Mouse (Mus musculus): ENCODE data around the gene Gpr22. TPM values are rescaled to one million over a fixed set of nuclear protein-coding genes. Genes with fewer than 3 reads are reported as not detected.

Gpr22 gene
- polyA plus RNA-seq, 1 experiment = not detected

DNA sequence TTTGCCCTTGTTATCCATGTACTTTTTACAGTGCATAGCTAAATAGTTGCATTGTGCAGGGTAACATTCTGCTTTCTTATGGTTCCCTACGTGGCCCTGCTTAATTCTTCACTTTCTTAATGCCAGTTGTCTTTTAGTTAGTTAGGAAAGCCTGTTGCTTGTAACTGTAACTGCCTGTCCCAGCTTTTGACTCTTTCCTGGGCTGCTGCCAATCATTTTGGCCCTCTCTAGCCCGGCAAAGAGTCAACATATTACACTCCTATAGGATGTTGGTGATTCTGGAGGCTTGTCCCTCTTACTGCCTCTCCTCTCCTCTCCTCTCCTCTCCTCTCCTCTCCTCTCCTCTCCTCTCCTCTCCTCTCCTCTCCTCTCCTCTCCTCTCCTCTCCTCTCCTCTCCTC is 7.6 kb downstream of the Gpr22 start:
- TF ChIP-seq GATA1 (IDR thresholded peaks at IDR 0.05; ENCODE audit: low read length) = no peak

DNA sequence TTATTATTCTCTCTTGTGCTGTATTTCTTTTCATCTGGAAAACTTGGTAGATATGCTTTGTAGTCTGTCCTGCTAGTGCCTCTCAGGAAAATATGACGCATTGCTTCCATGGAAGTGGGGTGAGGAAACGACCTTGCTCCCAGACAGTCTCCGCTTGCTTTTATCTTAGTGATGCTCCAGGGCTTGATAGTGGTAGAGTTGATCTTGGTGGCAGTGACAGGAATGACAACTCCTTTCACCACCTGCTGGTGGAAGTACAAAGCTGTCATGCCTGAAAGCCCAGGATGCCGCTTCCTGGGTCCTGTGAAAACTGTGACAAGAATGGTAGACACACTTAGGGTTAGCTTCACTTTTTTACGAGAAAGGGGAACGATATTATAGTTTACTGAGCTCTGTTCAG is 9.8 kb downstream of the Gpr22 start:
- TF ChIP-seq GATA1 (IDR thresholded peaks at IDR 0.05; ENCODE audit: low read length) = no peak

DNA sequence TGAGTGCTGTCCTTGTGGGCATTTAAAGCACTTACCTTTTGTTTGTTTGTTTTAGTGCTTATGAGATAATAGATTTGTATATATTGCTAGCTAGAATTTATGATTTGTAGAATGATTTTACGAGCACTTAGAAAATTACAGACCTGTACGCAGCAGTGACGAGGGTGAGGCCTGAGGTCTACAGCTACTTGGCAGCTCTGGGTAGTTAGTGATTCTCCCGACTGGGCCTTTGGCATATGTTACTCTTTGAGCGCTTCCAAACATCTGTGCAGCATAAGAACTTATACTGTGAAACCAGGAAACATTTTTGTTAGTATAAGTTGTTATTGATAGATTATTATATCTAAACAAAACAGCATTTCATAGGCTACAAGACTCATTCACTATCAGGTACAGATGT is 12.3 kb downstream of the Gpr22 start:
- no peak for TF ChIP-seq GATA1 (IDR thresholded peaks at IDR 0.05; ENCODE audit: low read length)

DNA sequence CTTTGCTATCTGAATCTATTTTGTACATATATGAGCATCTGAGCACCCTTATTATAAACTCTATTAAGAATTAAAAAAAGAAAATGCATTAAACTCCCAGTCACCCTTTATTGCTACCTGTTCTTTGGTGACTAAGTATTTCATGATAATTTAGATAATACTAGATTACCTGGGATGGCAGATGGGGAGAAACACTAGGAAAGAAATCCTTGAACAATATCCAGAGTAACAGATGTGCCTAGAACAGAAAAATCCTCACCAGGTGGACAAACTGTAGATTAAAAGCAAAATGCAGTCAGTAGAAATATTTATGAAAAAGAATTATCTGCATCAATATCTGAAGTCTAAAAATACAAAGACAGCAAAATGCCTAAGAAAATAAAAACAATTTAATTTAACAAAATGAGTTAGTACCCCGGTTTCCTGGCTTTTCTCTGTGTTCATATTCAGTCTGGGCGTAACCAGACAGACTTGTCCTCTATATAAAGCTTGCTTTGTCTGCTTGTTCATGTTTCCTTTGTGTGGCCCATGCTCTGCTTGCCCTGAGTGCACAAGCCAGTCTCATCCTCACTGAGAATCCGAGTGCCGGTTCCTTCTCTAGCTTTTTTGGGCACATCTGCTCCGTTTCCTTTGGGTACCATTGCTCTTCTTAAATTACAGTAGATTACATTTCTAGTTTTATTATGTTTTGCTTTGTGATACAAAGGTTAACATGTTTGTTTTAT is 13.0 kb downstream of the Gpr22 start:
- TF ChIP-seq GATA1 (IDR thresholded peaks at IDR 0.05; ENCODE audit: low read length) = no peak

DNA sequence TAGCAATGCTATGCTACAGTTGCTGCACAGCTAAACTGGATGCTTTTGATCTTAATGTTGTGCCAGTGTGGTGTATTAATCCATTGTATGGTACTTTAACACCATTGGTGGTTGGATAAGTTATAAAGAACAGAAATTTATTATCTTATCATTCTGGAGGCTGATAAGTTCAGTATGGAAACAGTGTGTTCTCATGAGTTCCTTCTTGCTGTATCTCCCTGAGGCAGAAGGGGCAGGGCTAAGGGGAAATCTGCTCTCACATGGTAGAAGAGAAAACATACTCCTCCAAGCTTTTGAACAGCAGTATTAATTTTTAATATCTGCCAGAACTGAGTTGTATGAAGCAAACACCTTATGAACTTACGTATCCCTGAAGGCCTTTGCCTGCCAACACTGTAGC is 20.5 kb downstream of the Gpr22 start:
- no peak for TF ChIP-seq GATA1 (IDR thresholded peaks at IDR 0.05; ENCODE audit: low read length)

DNA sequence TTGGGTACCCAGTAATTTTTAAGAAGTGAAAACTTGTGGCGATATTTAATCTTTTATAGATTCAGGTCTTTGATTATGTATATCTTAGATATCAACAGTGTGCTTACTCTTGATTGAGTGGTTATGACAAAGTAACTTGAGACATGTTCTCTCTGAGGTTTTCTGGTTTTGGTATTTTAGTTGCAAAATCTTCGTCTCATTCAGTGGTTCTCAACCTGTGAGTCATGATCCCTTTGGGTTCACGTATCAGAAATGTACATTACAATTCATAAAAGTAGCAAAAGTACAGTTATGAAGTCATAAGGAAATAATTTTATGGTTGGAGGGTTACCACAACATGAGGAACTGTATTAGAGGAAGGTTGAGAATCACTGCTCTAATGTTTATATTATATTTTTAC is 27.1 kb downstream of the Gpr22 start:
- TF ChIP-seq GATA1 (IDR thresholded peaks at IDR 0.05; ENCODE audit: low read length) = no peak

DNA sequence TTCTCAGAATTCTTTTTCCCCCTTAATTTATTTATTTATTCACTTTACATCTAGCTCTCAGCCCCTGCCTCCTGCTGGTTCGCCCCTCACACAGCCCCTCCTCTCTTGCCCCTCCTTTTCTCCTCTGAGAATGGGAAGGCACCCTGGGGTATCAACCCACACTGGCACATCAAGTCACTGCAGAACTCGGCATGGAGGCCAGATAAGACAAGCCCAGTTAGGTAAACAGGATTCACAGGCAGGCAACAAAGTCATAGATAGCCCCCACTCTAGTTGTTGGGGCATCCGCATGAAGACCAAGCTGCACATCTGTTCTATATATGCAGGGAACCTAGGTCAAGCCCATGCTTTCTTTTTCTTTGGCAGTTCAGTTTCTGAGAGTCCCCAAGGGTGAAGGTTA is 46.6 kb downstream of the Gpr22 start:
- no peak for TF ChIP-seq GATA1 (IDR thresholded peaks at IDR 0.05; ENCODE audit: low read length)

DNA sequence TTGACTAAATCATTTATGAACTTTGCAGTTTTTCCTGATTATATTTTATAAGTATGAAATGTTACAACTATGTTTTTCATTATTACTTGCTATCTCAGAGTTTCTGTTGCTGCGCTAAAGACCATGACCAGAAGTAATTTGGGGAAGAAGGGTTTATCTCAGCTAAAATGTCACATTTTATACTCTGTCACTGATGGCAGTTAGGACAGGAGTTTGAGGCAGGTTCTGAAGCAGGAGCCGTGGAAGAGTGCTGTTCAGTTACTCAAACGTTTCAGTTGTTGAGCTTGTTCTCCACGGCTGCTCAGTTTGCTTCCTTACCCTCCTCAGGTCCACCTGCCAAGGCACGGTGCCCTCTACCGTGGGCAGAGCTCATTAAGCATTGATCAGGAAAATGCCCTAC is 47.7 kb downstream of the Gpr22 start:
- no peak for TF ChIP-seq GATA1 (IDR thresholded peaks at IDR 0.05; ENCODE audit: low read length)

Other genes starting within 250 kb of the Gpr22 start
- gene Cbll1, start 214.3 kb downstream of the Gpr22 start, polyA plus RNA-seq (2012) = 2.5 and 2.9 TPM in 2 replicates
- not detected in 2 replicates for gene Slc26a4, start 154.0 kb downstream of the Gpr22 start, polyA plus RNA-seq (2012)
- 60.2 and 103 TPM in 2 replicates for gene Bcap29, start 79.3 kb downstream of the Gpr22 start, polyA plus RNA-seq (2012)
- 5.5 and 7.2 TPM in 2 replicates for gene Dus4l, start 59.1 kb downstream of the Gpr22 start, polyA plus RNA-seq (2012)
- gene Cog5, start 59.1 kb downstream of the Gpr22 start, polyA plus RNA-seq (2012) = 1.7 and 2.1 TPM in 2 replicates
- 1.6 and 2.1 TPM in 2 replicates for gene Hbp1, start 236.6 kb upstream of the Gpr22 start, polyA plus RNA-seq (2012)